Mouse (Mus musculus) erythroblast, embryonic 14.5 days (primary cell): Measurements from ENCODE around the gene Tmbim6.

Experiments
- GATA1 ChIP-seq: IDR thresholded peaks from 2 replicates; pipeline ENCODE4 v1.6.1; 2012; ENCODE audit warnings: low read length, inconsistent platforms, mixed read lengths
- TAL1 ChIP-seq: IDR thresholded peaks from 3 replicates; pipeline ENCODE4 v1.6.1; 2012; ENCODE audit warnings: low read length, inconsistent platforms, mixed read lengths

DNA sequence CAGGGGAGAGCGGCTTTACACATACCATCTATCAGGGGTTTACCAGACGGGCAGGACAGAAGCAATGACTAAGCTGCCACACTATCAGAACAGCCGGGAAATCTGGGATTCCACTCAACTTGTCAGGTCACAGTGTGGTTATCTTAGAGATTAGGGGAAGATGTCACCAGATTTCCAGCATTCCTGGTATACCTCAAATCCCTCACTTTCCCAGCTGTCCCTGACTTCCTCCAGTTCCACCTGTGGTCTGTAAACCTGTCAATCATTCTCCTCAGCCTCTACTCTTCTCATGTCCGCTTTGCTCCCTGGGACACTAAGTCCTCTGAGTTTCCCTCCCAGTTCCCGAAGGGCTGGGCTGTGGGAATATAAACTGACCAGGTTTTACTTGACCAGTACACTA, 40.4 kb upstream of the Tmbim6 start:
- TF ChIP-seq TAL1 (no peak), GATA1 (no peak)
